In the genomic region with DNA sequence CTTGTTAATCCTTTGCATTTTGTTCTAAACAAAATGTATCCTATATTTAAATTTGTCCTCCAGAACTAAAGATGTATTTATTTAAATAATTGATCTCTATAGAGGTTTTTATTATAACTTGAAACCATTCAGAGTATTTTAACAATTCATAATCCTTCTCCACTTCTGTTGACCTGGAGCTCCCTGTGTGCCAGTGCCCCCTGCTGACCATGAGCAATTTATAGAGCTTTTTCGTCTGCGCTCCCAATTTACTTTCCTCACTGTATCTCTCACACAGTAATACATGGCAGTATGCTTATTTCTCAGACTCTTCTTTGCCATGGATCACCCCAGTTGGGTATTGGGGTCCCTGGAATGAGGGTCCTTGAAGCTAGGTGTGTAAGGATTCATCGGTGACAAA, we compare ENCODE assay signal across 19 mouse cellular contexts.
"Had no signal": no experiment of that assay in that cellular context is flagged by ENCODE, and none has a peak within 500 bp of the region (broad histone marks: within the 10 kb centered on the region; RNA-seq: fewer than 3 reads in every experiment).

No protein-coding gene starts in this region.

- H3K9ac ChIP-seq: limb, embryonic 12.5 days; limb, embryonic 15.5 days; liver, embryonic 15.5 days; neural tube, embryonic 12.5 days; neural tube, embryonic 15.5 days; stomach, embryonic 15.5 days had no signal

- H3K27ac ChIP-seq: kidney, postnatal 0 days; limb, embryonic 12.5 days; limb, embryonic 15.5 days; liver, embryonic 15.5 days; neural tube, embryonic 12.5 days; neural tube, embryonic 15.5 days; stomach, embryonic 15.5 days had no signal

- H3K36me3 ChIP-seq: limb, embryonic 12.5 days; limb, embryonic 15.5 days; liver, embryonic 15.5 days; neural tube, embryonic 12.5 days; neural tube, embryonic 15.5 days; stomach, embryonic 15.5 days had no signal

- H3K4me1 ChIP-seq: limb, embryonic 12.5 days; limb, embryonic 15.5 days; liver, embryonic 15.5 days; neural tube, embryonic 12.5 days; neural tube, embryonic 15.5 days; stomach, embryonic 15.5 days had no signal

- H3K4me2 ChIP-seq: limb, embryonic 12.5 days; limb, embryonic 15.5 days; liver, embryonic 11.5 days; liver, embryonic 15.5 days; midbrain, embryonic 11.5 days; neural tube, embryonic 12.5 days; neural tube, embryonic 15.5 days; stomach, embryonic 15.5 days had no signal

- H3K4me3 ChIP-seq: limb, embryonic 12.5 days; limb, embryonic 15.5 days; liver, embryonic 15.5 days; neural tube, embryonic 12.5 days; neural tube, embryonic 15.5 days; stomach, embryonic 15.5 days had no signal

- H3K9me3 ChIP-seq: limb, embryonic 15.5 days; liver, embryonic 15.5 days; stomach, embryonic 15.5 days had no signal

- DNase-seq: left cerebral cortex, postnatal 4 days; lung, adult 2 months; lung, postnatal 14 days; lung, postnatal 4 days; midbrain, embryonic 14.5 days; right cerebral cortex, adult 18-20 months; right cerebral cortex, postnatal 14 days; right cerebral cortex, postnatal 4 days; thymus, postnatal 25 days had no signal

- ATAC-seq: intestine, embryonic 16.5 days had no signal

- H3K27me3 ChIP-seq: limb, embryonic 12.5 days; limb, embryonic 15.5 days; liver, embryonic 15.5 days; neural tube, embryonic 12.5 days; neural tube, embryonic 15.5 days; stomach, embryonic 15.5 days had no signal
